Mouse (Mus musculus) lung, postnatal 10 days (tissue): ENCODE results near the gene Gm45837.

Experiments used
- DNase-seq: peaks from one replicate; pipeline ENCODE4 v3.0.0; 2021

Gm45837 gene

GRCm38 (mm10) chr7:101393015-101393414 lies 17.7 kb upstream of the Gm45837 start:
- DNase-seq, result peak; percentile 31

- peak; percentile 92 for DNase-seq
Measured at GRCm38 (mm10) chr7:101393694-101394504, 16.8 kb upstream of the Gm45837 start.

- DNase-seq, result no peak
Measured at GRCm38 (mm10) chr7:101394569-101394968, 16.1 kb upstream of the Gm45837 start.

GRCm38 (mm10) chr7:101395471-101395870 lies 15.2 kb upstream of the Gm45837 start:
- DNase-seq, result peak; percentile 52

GRCm38 (mm10) chr7:101397175-101397574 lies 13.5 kb upstream of the Gm45837 start:
- no peak for DNase-seq

- no peak for DNase-seq
Measured at GRCm38 (mm10) chr7:101401510-101401909, 9.2 kb upstream of the Gm45837 start.

- no peak for DNase-seq
Measured at GRCm38 (mm10) chr7:101403831-101404230, 6.9 kb upstream of the Gm45837 start.

- DNase-seq, result peak; percentile 92
Measured at GRCm38 (mm10) chr7:101412796-101413195, 2.1 kb downstream of the Gm45837 start.

GRCm38 (mm10) chr7:101414209-101414608 lies 3.5 kb downstream of the Gm45837 start:
- no peak for DNase-seq

- peak; percentile 54 for DNase-seq
Measured at GRCm38 (mm10) chr7:101414661-101415511, 4.2 kb downstream of the Gm45837 start.

- DNase-seq, result no peak
Measured at GRCm38 (mm10) chr7:101415512-101416100, 4.9 kb downstream of the Gm45837 start.

- no peak for DNase-seq
Measured at GRCm38 (mm10) chr7:101416391-101416790, 5.7 kb downstream of the Gm45837 start.

GRCm38 (mm10) chr7:101419013-101419770 lies 8.5 kb downstream of the Gm45837 start:
- DNase-seq, result peak; percentile 51

GRCm38 (mm10) chr7:101421529-101421928 lies 10.8 kb downstream of the Gm45837 start, which contains the start of gene Pde2a:
Gene Pde2a (plus strand): TSS chr7:101421691.
- no peak for DNase-seq

GRCm38 (mm10) chr7:101422069-101422468 lies 11.4 kb downstream of the Gm45837 start:
- peak; percentile 44 for DNase-seq

GRCm38 (mm10) chr7:101422646-101423045 lies 12.0 kb downstream of the Gm45837 start:
- no peak for DNase-seq

GRCm38 (mm10) chr7:101423970-101424369 lies 13.3 kb downstream of the Gm45837 start:
- no peak for DNase-seq

GRCm38 (mm10) chr7:101426692-101427091 lies 16.0 kb downstream of the Gm45837 start:
- no peak for DNase-seq

- peak; percentile 33 for DNase-seq
Measured at GRCm38 (mm10) chr7:101427736-101428135, 17.1 kb downstream of the Gm45837 start.

GRCm38 (mm10) chr7:101435038-101435437 lies 24.4 kb downstream of the Gm45837 start:
- no peak for DNase-seq

GRCm38 (mm10) chr7:101437876-101438275 lies 27.2 kb downstream of the Gm45837 start:
- no peak for DNase-seq

GRCm38 (mm10) chr7:101443093-101443492 lies 32.4 kb downstream of the Gm45837 start:
- DNase-seq, result no peak

GRCm38 (mm10) chr7:101444211-101444610 lies 33.5 kb downstream of the Gm45837 start:
- no peak for DNase-seq
